Mouse (Mus musculus) thymus, postnatal 0 days (tissue): ENCODE measurements around the gene Hoxd8. TPM values are rescaled to one million over a fixed set of nuclear protein-coding genes. Genes with fewer than 3 reads are reported as not detected.

Experiments used
- DNase-seq: peaks from one replicate; pipeline ENCODE4 v3.0.0-alpha.2; 2015; ENCODE audit warnings: low spot score
- polyA plus RNA-seq: library from polyadenylated mRNA; unstranded; fragments of >200 nt; fragmentation: Nextera tagmentation; extraction: Ambion mirVana; gene quantifications from 2 replicates; pipeline ENCODE4 v1.2.1, GENCODE M21; 2015

Hoxd8 gene
- polyA plus RNA-seq, 1 experiment from 2014 or later, result 0.73 TPM

- DNase-seq, result no peak
These were observed 28.9 kb downstream of the Hoxd8 start for GRCm38 (mm10) chr2:74733317-74733661.

- no peak for DNase-seq
These were observed 29.4 kb downstream of the Hoxd8 start for GRCm38 (mm10) chr2:74733765-74734164.

- DNase-seq, result no peak
These were observed 30.0 kb downstream of the Hoxd8 start for GRCm38 (mm10) chr2:74734451-74734850.

GRCm38 (mm10) chr2:74734996-74735811 is 30.8 kb downstream of the Hoxd8 start:
- no peak for DNase-seq

GRCm38 (mm10) chr2:74735851-74736687 is 31.7 kb downstream of the Hoxd8 start:
- DNase-seq, result no peak

GRCm38 (mm10) chr2:74736688-74737577 is 32.5 kb downstream of the Hoxd8 start:
- DNase-seq, result no peak

GRCm38 (mm10) chr2:74737578-74738070 is 33.2 kb downstream of the Hoxd8 start:
- no peak for DNase-seq

GRCm38 (mm10) chr2:74738623-74739475 is 34.4 kb downstream of the Hoxd8 start:
- no peak for DNase-seq

GRCm38 (mm10) chr2:74739476-74739800 is 35.0 kb downstream of the Hoxd8 start:
- DNase-seq, result no peak

GRCm38 (mm10) chr2:74739869-74740268 is 35.5 kb downstream of the Hoxd8 start:
- no peak for DNase-seq

GRCm38 (mm10) chr2:74740311-74741091 is 36.1 kb downstream of the Hoxd8 start:
- no peak for DNase-seq

GRCm38 (mm10) chr2:74741252-74741978 is 37.0 kb downstream of the Hoxd8 start:
- DNase-seq, result no peak

GRCm38 (mm10) chr2:74741979-74742277 is 37.5 kb downstream of the Hoxd8 start:
- DNase-seq, result no peak

- no peak for DNase-seq
These were observed 41.3 kb downstream of the Hoxd8 start for GRCm38 (mm10) chr2:74745540-74746297.

- DNase-seq, result no peak
These were observed 42.0 kb downstream of the Hoxd8 start for GRCm38 (mm10) chr2:74746298-74746921.

- no peak for DNase-seq
These were observed 42.6 kb downstream of the Hoxd8 start for GRCm38 (mm10) chr2:74747006-74747405.

GRCm38 (mm10) chr2:74747661-74748141 is 43.3 kb downstream of the Hoxd8 start:
- no peak for DNase-seq
